Mouse (Mus musculus): ENCODE results near the gene Crygs.
A peak's percentile ranks its signal among the peaks of the same experiment; 100 is the strongest.

Gene Crygs

GRCm38 (mm10) chr16:22811477-22811876 lies at the start of gene Crygs:
TSS of gene Crygs (minus strand) at chr16:22811577.
- DNase-seq (ENCODE audit: low spot score), result no peak

- peak; percentile 99 for DNase-seq (ENCODE audit: low spot score)
Observed at GRCm38 (mm10) chr16:22857431-22858113, 46.2 kb upstream of the Crygs start, which contains the start of the genes Tbccd1 and Dnajb11. TSS of gene Tbccd1 (minus strand) at chr16:22857669. TSS of gene Dnajb11 (plus strand) at chr16:22857845.

- DNase-seq (ENCODE audit: low spot score), result no peak
Observed at GRCm38 (mm10) chr16:22856773-22857172, 45.4 kb upstream of the Crygs start.

- no peak for DNase-seq (ENCODE audit: low spot score)
Observed at GRCm38 (mm10) chr16:22852709-22853108, 41.3 kb upstream of the Crygs start.

GRCm38 (mm10) chr16:22848331-22848730 lies 37.0 kb upstream of the Crygs start:
- DNase-seq (ENCODE audit: low spot score), result no peak

GRCm38 (mm10) chr16:22847686-22848085 lies 36.3 kb upstream of the Crygs start:
- no peak for DNase-seq (ENCODE audit: low spot score)

GRCm38 (mm10) chr16:22845481-22845880 lies 34.1 kb upstream of the Crygs start:
- DNase-seq (ENCODE audit: low spot score), result no peak

- no peak for DNase-seq (ENCODE audit: low spot score)
Observed at GRCm38 (mm10) chr16:22844834-22845233, 33.5 kb upstream of the Crygs start.

- DNase-seq (ENCODE audit: low spot score), result peak; percentile 63
Observed at GRCm38 (mm10) chr16:22844061-22844801, 32.9 kb upstream of the Crygs start.

- DNase-seq (ENCODE audit: low spot score), result no peak
Observed at GRCm38 (mm10) chr16:22842871-22843270, 31.5 kb upstream of the Crygs start.

- no peak for DNase-seq (ENCODE audit: low spot score)
Observed at GRCm38 (mm10) chr16:22839146-22839857, 27.9 kb upstream of the Crygs start.

GRCm38 (mm10) chr16:22832932-22833525 lies 21.7 kb upstream of the Crygs start:
- no peak for DNase-seq (ENCODE audit: low spot score)

GRCm38 (mm10) chr16:22820731-22821130 lies 9.4 kb upstream of the Crygs start:
- DNase-seq (ENCODE audit: low spot score), result peak; percentile 26

- DNase-seq (ENCODE audit: low spot score), result no peak
Observed at GRCm38 (mm10) chr16:22807468-22808070, 3.8 kb downstream of the Crygs start.

GRCm38 (mm10) chr16:22802786-22803185 lies 8.6 kb downstream of the Crygs start:
- no peak for DNase-seq (ENCODE audit: low spot score)

GRCm38 (mm10) chr16:22800849-22801109 lies 10.6 kb downstream of the Crygs start:
- no peak for DNase-seq (ENCODE audit: low spot score)

GRCm38 (mm10) chr16:22800026-22800848 lies 11.1 kb downstream of the Crygs start:
- no peak for DNase-seq (ENCODE audit: low spot score)

GRCm38 (mm10) chr16:22798520-22798919 lies 12.9 kb downstream of the Crygs start:
- no peak for DNase-seq (ENCODE audit: low spot score)

- no peak for DNase-seq (ENCODE audit: low spot score)
Observed at GRCm38 (mm10) chr16:22797521-22797920, 13.9 kb downstream of the Crygs start.

- DNase-seq (ENCODE audit: low spot score), result no peak
Observed at GRCm38 (mm10) chr16:22795497-22795896, 15.9 kb downstream of the Crygs start.

GRCm38 (mm10) chr16:22791235-22791634 lies 20.1 kb downstream of the Crygs start:
- no peak for DNase-seq (ENCODE audit: low spot score)

Data from left cerebral cortex, adult 11 months (tissue).